Mouse (Mus musculus): ENCODE measurements around the gene Cacna2d3. TPM values are rescaled to one million over a fixed set of nuclear protein-coding genes. Genes with fewer than 3 reads are reported as not detected.
A peak's percentile ranks its signal among the peaks of the same experiment; 100 is the strongest.

Cacna2d3 gene
- polyA plus RNA-seq (2012; rRNA removed): 0.14 and 0.22 TPM in 2 replicates

DNA sequence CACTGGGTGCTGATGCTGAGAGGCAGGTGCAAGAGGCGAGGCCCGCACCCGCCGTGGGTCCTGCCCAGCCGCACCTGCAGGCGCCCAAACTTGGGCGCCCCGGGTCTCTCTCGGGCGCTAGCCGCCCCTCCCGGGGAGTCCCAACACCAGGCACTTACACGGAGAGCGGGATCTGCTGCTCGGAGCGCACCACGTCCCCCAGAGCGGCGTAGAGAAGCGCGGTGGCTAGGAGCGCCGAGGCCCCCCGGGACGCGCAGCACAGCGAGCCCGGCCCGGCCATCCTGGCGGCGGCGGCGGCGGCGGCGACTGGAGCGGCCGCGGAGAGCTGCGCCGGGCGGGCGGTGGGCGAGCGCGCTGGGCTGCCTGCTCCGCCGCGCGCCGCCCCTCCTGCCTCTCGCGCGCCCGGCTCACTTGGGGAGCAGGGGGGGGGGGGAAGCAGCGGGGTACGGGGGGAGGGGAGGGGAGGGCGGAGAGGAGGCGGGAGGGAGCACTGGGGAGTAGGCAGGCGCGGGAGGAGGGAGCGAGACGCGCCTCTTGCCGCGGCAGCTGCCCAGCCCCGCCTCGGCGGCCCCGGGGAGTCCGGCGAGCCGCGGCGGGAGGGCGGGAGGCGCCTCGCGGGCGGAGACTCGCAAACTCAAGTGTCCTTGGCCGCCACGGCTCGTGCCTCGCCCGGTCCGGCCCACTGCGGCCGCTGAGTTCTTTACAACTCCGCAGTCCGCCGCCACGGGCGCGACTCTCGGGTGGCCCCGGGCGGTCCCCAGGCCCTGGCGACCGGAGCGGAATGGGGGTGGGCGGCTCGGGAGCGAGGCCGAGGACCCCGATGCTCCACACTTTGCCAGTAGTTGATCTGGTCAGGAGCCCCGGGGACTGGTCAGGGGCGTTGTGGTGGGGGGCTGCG is at the start of gene Cacna2d3:
Gene Cacna2d3, minus strand, starts transcription at position 377 of the 898 bp plus-strand sequence.
- under 1% methylated on average over 80 of the region's 109 CpGs for WGBS
- peak; percentile 68 for DNase-seq

DNA sequence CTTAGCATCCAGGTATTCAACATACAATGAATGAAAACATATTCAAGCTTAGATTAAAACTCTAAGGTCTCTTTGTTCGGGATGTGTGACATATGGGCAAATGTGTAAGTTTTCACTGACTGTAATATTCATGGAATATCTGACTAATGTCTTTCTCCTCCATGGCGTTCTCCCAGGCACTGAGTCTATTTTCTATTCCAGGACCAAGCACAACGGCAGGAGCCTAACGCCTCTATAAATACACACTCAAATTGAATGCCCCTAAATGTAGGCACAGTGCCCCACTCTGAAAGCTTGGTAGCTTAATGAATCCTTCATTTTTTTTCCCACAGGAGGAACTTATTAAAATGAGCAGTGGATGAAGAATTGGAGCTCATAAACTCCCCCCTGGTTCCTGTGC is 47.8 kb upstream of the Cacna2d3 start:
- DNase-seq: no peak
- no peak for TF ChIP-seq CTCF (conservative IDR thresholded peaks at IDR 0.05; ENCODE audit: insufficient read depth, insufficient read length, low read depth, low read length)
- no peak for TF ChIP-seq POLR2A (IDR thresholded peaks at IDR 0.05; ENCODE audit: low read depth, low read length)

More for the DNA sequence above, at the start of gene Cacna2d3:
- Histone ChIP-seq H3K27me3 (replicated peaks; ENCODE audit: control insufficient read depth, insufficient read depth, low read length) (peaks cover 10% of the 10 kb centered on the region), H3K4me3 (ENCODE audit: insufficient read depth, low read depth, low read length) (peak within 1 kb of the TSS; percentile 41), H3K27ac (ENCODE audit: insufficient read depth, low read depth, low read length) (no peak within 1 kb of the TSS), H3K4me1 (ENCODE audit: control insufficient read depth, insufficient read depth, low read length) (no peaks in the 10 kb centered on the region), H3K36me3 (ENCODE audit: control insufficient read depth, insufficient read depth, low read length) (no peaks in the 10 kb centered on the region)
- TF ChIP-seq POLR2A (IDR thresholded peaks at IDR 0.05; ENCODE audit: low read depth, low read length): no peak
- TF ChIP-seq CTCF (conservative IDR thresholded peaks at IDR 0.05; ENCODE audit: insufficient read depth, insufficient read length, low read depth, low read length): no peak

DNA sequence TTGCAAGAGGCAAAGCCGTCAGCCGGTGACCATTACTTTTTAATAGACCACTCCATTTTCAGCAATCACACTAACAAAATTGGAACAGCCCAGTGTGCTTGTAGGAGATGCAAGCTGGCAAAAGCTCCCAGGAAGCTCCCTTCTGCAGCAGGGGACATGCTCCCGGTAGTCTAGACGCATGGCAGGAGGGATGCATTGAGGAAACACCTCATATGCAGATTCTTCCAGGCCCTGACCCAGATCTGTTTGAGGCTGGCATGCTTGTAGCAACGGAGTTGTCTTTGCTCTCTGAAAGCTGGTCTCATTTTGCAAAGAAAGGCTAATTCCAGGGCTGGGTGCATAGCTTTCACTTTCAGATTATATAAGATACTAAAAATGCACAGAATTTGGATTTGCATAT is 31.2 kb upstream of the Cacna2d3 start:
- Histone ChIP-seq H3K27ac (ENCODE audit: insufficient read depth, low read depth, low read length) (no peak overlapping the region), H3K36me3 (ENCODE audit: control insufficient read depth, insufficient read depth, low read length) (no peaks in the 10 kb centered on the region), H3K4me3 (ENCODE audit: insufficient read depth, low read depth, low read length) (no peak overlapping the region), H3K4me1 (ENCODE audit: control insufficient read depth, insufficient read depth, low read length) (no peaks in the 10 kb centered on the region), H3K27me3 (replicated peaks; ENCODE audit: control insufficient read depth, insufficient read depth, low read length) (no peaks in the 10 kb centered on the region)
- TF ChIP-seq CTCF (conservative IDR thresholded peaks at IDR 0.05; ENCODE audit: insufficient read depth, insufficient read length, low read depth, low read length) (no peak), POLR2A (IDR thresholded peaks at IDR 0.05; ENCODE audit: low read depth, low read length) (no peak)
- WGBS: 78% methylated on average over 5 of the region's 5 CpGs
- DNase-seq: no peak

More for the DNA sequence above, 47.8 kb upstream of the Cacna2d3 start:
- H3K4me3 ChIP-seq (ENCODE audit: insufficient read depth, low read depth, low read length): no peak overlapping the region
- 91% methylated on average over 4 of the region's 4 CpGs for WGBS
- no peaks in the 10 kb centered on the region for H3K4me1 ChIP-seq (ENCODE audit: control insufficient read depth, insufficient read depth, low read length)
- no peaks in the 10 kb centered on the region for H3K27me3 ChIP-seq (replicated peaks; ENCODE audit: control insufficient read depth, insufficient read depth, low read length)
- no peak overlapping the region for H3K27ac ChIP-seq (ENCODE audit: insufficient read depth, low read depth, low read length)
- H3K36me3 ChIP-seq (ENCODE audit: control insufficient read depth, insufficient read depth, low read length): no peaks in the 10 kb centered on the region

DNA sequence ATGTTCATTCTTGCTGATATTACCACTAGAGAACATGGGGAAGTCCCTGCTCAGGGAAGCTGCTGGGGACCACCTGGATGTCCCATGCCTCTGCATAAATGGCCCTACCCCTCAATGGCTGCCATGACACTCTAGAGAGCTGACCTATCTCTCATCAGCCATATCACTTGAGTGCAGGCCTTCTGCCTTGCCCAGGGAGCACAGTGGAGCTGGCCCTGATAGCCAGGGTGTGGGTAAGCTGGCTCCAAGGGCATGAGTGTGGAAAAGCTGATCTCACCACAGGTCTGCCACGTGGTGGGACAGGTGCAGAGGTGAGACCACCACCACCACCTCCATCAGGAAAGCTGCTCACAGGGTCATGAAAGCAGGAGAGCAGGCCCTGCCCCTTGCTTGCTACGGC is 17.1 kb upstream of the Cacna2d3 start:
- Histone ChIP-seq H3K4me1 (ENCODE audit: control insufficient read depth, insufficient read depth, low read length) (no peaks in the 10 kb centered on the region), H3K4me3 (ENCODE audit: insufficient read depth, low read depth, low read length) (no peak overlapping the region), H3K27ac (ENCODE audit: insufficient read depth, low read depth, low read length) (no peak overlapping the region), H3K36me3 (ENCODE audit: control insufficient read depth, insufficient read depth, low read length) (no peaks in the 10 kb centered on the region), H3K27me3 (replicated peaks; ENCODE audit: control insufficient read depth, insufficient read depth, low read length) (no peaks in the 10 kb centered on the region)
- 80% methylated on average over 2 of the region's 2 CpGs for WGBS
- DNase-seq: no peak
- TF ChIP-seq POLR2A (IDR thresholded peaks at IDR 0.05; ENCODE audit: low read depth, low read length) (no peak), CTCF (conservative IDR thresholded peaks at IDR 0.05; ENCODE audit: insufficient read depth, insufficient read length, low read depth, low read length) (no peak)

DNA sequence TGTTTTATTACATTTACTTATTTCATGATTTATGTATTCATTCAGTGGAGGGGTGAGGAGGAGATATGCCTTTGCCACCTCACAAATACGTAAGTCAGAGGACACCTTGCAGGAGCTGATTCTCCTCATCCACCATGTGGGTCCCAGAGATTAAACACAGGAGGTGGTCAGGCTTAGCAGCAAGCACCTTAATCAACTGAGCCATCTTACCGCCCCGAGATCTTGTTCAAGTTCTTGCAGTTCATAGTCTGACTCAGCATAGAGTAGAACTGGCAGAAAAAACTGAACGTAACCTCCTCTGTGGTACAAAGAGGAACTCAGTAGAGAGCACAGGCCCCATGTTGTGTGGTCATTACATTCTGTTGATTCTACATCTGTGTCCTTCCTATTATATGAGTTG is 8.6 kb upstream of the Cacna2d3 start:
- Histone ChIP-seq H3K36me3 (ENCODE audit: control insufficient read depth, insufficient read depth, low read length) (no peaks in the 10 kb centered on the region), H3K4me3 (ENCODE audit: insufficient read depth, low read depth, low read length) (no peak overlapping the region), H3K4me1 (ENCODE audit: control insufficient read depth, insufficient read depth, low read length) (no peaks in the 10 kb centered on the region), H3K27me3 (replicated peaks; ENCODE audit: control insufficient read depth, insufficient read depth, low read length) (no peaks in the 10 kb centered on the region), H3K27ac (ENCODE audit: insufficient read depth, low read depth, low read length) (no peak overlapping the region)
- WGBS: 90% methylated on average over 4 of the region's 4 CpGs
- DNase-seq: no peak
- TF ChIP-seq CTCF (conservative IDR thresholded peaks at IDR 0.05; ENCODE audit: insufficient read depth, insufficient read length, low read depth, low read length) (no peak), POLR2A (IDR thresholded peaks at IDR 0.05; ENCODE audit: low read depth, low read length) (no peak)

DNA sequence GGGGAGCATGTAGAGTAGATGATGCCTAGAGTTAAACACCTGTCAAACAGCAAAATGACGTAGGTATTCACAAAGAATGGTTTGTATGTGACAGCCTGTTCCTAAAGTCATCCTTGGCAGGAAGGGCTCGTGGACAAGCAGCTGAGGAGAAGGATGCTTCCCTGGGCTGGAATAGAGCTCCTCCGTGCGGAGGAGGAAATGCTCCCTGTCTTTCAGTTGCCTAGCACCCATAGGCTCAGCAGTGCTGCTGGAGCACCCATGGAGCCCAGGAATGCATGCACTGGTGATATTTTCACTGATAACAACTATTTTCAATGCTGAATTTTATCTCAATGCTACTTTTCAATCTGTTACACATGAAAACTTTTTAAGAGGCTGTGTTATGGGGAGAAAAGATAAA is 7.3 kb upstream of the Cacna2d3 start:
- WGBS: 64% methylated on average over 4 of the region's 4 CpGs
- no peak for DNase-seq

DNA sequence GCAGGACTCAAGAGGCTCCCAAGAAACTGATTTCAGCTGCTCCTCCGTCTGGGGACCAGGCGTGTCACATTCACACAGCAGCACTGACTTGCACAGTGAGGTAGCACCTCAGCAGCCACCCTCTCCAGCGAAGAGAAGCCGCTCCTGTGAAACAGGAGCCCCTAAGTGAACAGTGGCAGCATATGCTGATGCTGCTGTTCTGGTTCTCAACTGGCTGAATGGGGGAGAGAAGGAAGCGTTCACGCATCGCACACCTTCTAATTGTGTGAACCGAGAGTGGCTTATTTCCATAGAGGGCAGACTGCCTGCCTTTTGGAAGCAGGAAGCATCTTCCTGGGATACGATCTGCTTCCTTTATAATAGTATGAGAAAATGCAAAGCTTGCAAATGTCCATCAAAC is 5.9 kb upstream of the Cacna2d3 start:
- Histone ChIP-seq H3K4me3 (ENCODE audit: insufficient read depth, low read depth, low read length) (no peak overlapping the region), H3K36me3 (ENCODE audit: control insufficient read depth, insufficient read depth, low read length) (no peaks in the 10 kb centered on the region), H3K27me3 (replicated peaks; ENCODE audit: control insufficient read depth, insufficient read depth, low read length) (peaks cover 1% of the 10 kb centered on the region), H3K27ac (ENCODE audit: insufficient read depth, low read depth, low read length) (no peak overlapping the region), H3K4me1 (ENCODE audit: control insufficient read depth, insufficient read depth, low read length) (no peaks in the 10 kb centered on the region)
- TF ChIP-seq CTCF (conservative IDR thresholded peaks at IDR 0.05; ENCODE audit: insufficient read depth, insufficient read length, low read depth, low read length): no peak
- no peak for TF ChIP-seq POLR2A (IDR thresholded peaks at IDR 0.05; ENCODE audit: low read depth, low read length)
- no peak for DNase-seq
- WGBS: 49% methylated on average over 9 of the region's 9 CpGs

More for the DNA sequence above, 7.3 kb upstream of the Cacna2d3 start:
- no peaks in the 10 kb centered on the region for H3K4me1 ChIP-seq (ENCODE audit: control insufficient read depth, insufficient read depth, low read length)
- H3K36me3 ChIP-seq (ENCODE audit: control insufficient read depth, insufficient read depth, low read length): no peaks in the 10 kb centered on the region
- H3K27ac ChIP-seq (ENCODE audit: insufficient read depth, low read depth, low read length): no peak overlapping the region
- no peak for TF ChIP-seq POLR2A (IDR thresholded peaks at IDR 0.05; ENCODE audit: low read depth, low read length)
- TF ChIP-seq CTCF (conservative IDR thresholded peaks at IDR 0.05; ENCODE audit: insufficient read depth, insufficient read length, low read depth, low read length): no peak
- H3K27me3 ChIP-seq (replicated peaks; ENCODE audit: control insufficient read depth, insufficient read depth, low read length): no peaks in the 10 kb centered on the region
- no peak overlapping the region for H3K4me3 ChIP-seq (ENCODE audit: insufficient read depth, low read depth, low read length)

Data from kidney, adult 2 months (tissue).